In the genomic region with DNA sequence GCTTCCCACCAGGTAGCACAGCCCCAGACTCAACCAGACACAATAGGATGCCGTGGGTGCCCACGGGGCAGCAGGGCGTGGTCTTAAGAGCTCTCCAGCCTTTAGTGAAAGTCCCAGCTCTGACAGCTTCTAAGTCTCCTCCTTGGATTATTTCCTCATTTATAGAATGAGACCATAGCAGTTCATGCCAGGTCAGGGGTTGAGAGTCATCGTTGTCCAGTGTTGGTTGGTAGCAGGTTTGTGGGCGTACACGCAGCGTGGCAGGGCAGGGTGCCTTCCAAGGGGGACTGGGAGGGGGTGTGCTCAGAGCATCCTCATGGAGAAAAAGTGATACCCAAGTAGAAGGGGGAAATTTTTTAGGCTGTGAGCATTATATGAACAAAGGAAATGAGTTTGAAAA, we compare ENCODE assay signal across 25 mouse cellular contexts.
"Had no signal": no experiment of that assay in that cellular context is flagged by ENCODE, and none has a peak within 500 bp of the region (broad histone marks: within the 10 kb centered on the region; RNA-seq: fewer than 3 reads in every experiment).

No protein-coding gene starts in this region.

- H3K4me3 ChIP-seq: kidney, embryonic 15.5 days; layer of hippocampus, adult 2 months; limb, embryonic 10.5 days; limb, embryonic 13.5 days; liver, embryonic 12.5 days; liver, embryonic 15.5 days; lung, embryonic 15.5 days; megakaryocyte, embryonic 14.5 days; midbrain, embryonic 10.5 days; midbrain, embryonic 13.5 days; myocyte; neural tube, embryonic 13.5 days had no signal

- DNase-seq: kidney, adult 18-20 months; kidney, postnatal 10 days; layer of hippocampus, adult 9-11 months; liver; lung, postnatal 10 days; lung, postnatal 36 days; right cerebral cortex, adult 18-20 months; right cerebral cortex, postnatal 14 days; right cerebral cortex, postnatal 4 days; thymus, adult 18-20 months; thymus, postnatal 36 days had no signal

- H3K9ac ChIP-seq: kidney, embryonic 15.5 days; limb, embryonic 13.5 days; liver, embryonic 12.5 days; liver, embryonic 15.5 days; lung, embryonic 15.5 days; midbrain, embryonic 13.5 days; neural tube, embryonic 13.5 days had no signal

- H3K36me3 ChIP-seq: kidney, embryonic 15.5 days; limb, embryonic 10.5 days; limb, embryonic 13.5 days; liver, embryonic 12.5 days; liver, embryonic 15.5 days; lung, embryonic 15.5 days; midbrain, embryonic 10.5 days; midbrain, embryonic 13.5 days; neural tube, embryonic 13.5 days had no signal

- H3K27me3 ChIP-seq: kidney, embryonic 15.5 days; limb, embryonic 13.5 days; liver, embryonic 15.5 days; lung, embryonic 15.5 days; midbrain, embryonic 13.5 days; neural tube, embryonic 13.5 days had no signal

- H3K9me3 ChIP-seq: kidney, embryonic 15.5 days; limb, embryonic 10.5 days; limb, embryonic 13.5 days; liver, embryonic 12.5 days; liver, embryonic 15.5 days; lung, embryonic 15.5 days; megakaryocyte, embryonic 14.5 days; midbrain, embryonic 10.5 days; midbrain, embryonic 13.5 days; neural tube, embryonic 13.5 days had no signal

- ATAC-seq: liver, embryonic 12.5 days; midbrain, embryonic 13.5 days; midbrain, embryonic 16.5 days had no signal

- H3K27ac ChIP-seq: kidney, embryonic 15.5 days; layer of hippocampus, adult 2 months; limb, embryonic 10.5 days; limb, embryonic 13.5 days; liver, embryonic 12.5 days; liver, embryonic 15.5 days; lung, embryonic 15.5 days; midbrain, embryonic 10.5 days; midbrain, embryonic 13.5 days; neural tube, embryonic 13.5 days; stomach, postnatal 0 days had no signal

- H3K4me2 ChIP-seq: kidney, embryonic 15.5 days; limb, embryonic 13.5 days; liver, embryonic 12.5 days; liver, embryonic 15.5 days; lung, embryonic 15.5 days; midbrain, embryonic 13.5 days; neural tube, embryonic 13.5 days had no signal
